Mouse (Mus musculus) heart, postnatal 0 days (tissue): ENCODE results near the gene Snapc4. TPM values are rescaled to one million over a fixed set of nuclear protein-coding genes. Genes with fewer than 3 reads are reported as not detected.
A peak's percentile ranks its signal among the peaks of the same experiment; 100 is the strongest.

Source experiments
- ATAC-seq: fragments of 200-750 bp; cut with Nextera tagmentation; 2 replicates; pipeline ENCODE4 v1.8.0; 2017; ENCODE audit warnings: low read depth, moderate number of reproducible peaks, moderate library complexity; ENCODE audit not compliant: insufficient read depth
- DNase-seq: peaks from one replicate; pipeline ENCODE4 v3.0.0-alpha.2; 2016; ENCODE audit warnings: low spot score
- H3K27ac ChIP-seq: fragments of 300-500 bp; sonication (generic); 2 replicates; pipeline ENCODE4 v1.5.1; 2014; ENCODE audit warnings: low read depth, mild to moderate bottlenecking
- H3K27me3 ChIP-seq: fragments of 300-500 bp; sonication (generic); 2 replicates; pipeline ENCODE4 v1.6.1; 2014; ENCODE audit warnings: low read length, mixed read lengths; ENCODE audit not compliant: control insufficient read depth, insufficient read depth
- H3K36me3 ChIP-seq: fragments of 300-500 bp; sonication (generic); replicated peaks from 2 replicates; pipeline ENCODE4 v1.6.1; 2014; ENCODE audit warnings: low read length, mixed read lengths; ENCODE audit not compliant: control insufficient read depth, insufficient read depth
- H3K4me1 ChIP-seq: fragments of 300-500 bp; sonication (generic); 2 replicates; pipeline ENCODE4 v1.6.1; 2014; ENCODE audit warnings: antibody characterized with exemption; ENCODE audit not compliant: control insufficient read depth, insufficient read depth
- H3K4me2 ChIP-seq: fragments of 300-500 bp; sonication (generic); 2 replicates; pipeline ENCODE4 v1.6.1; 2014; ENCODE audit warnings: low read depth, mild to moderate bottlenecking, low read length, moderate library complexity
- H3K4me3 ChIP-seq: fragments of 300-500 bp; sonication (generic); 2 replicates; pipeline ENCODE4 v1.5.1; 2014; ENCODE audit warnings: low read depth, low read length
- H3K9ac ChIP-seq: fragments of 300-500 bp; sonication (generic); replicated peaks from 2 replicates; pipeline ENCODE4 v1.6.1; 2014; ENCODE audit warnings: low read depth, low read length, mixed read lengths
- H3K9me3 ChIP-seq: fragments of 300-500 bp; sonication (generic); replicated peaks from 2 replicates; pipeline ENCODE4 v1.6.1; 2016; ENCODE audit warnings: low read length; ENCODE audit not compliant: control insufficient read depth
- CTCF ChIP-seq: IDR thresholded peaks from 2 replicates; pipeline ENCODE4 v1.5.1; 2016; ENCODE audit warnings: antibody characterized with exemption, control low read depth, low read depth
- EP300 ChIP-seq: IDR thresholded peaks from 2 replicates; pipeline ENCODE4 v1.6.1; 2016; ENCODE audit warnings: antibody characterized with exemption, low read depth
- WGBS: fragments of 180-500 bp; shearing (Covaris S2); extraction: QIAGEN DNeasy Blood & Tissue Kit; methylation state at CpG from one replicate; pipeline ENCODE4 v1.1.7; 2014; 5-methylcytosine and 5-hydroxymethylcytosine counted together
- polyA plus RNA-seq: library from polyadenylated mRNA; unstranded; fragments of >200 nt; fragmentation: Nextera tagmentation; extraction: Ambion mirVana; gene quantifications from 2 replicates; pipeline ENCODE4 v1.2.1, GENCODE M21; 2015
- total RNA-seq: library from RNA; depleted of rRNA; stranded (reverse); fragments of >200 nt; gene quantifications from 2 replicates; pipeline ENCODE4 v1.2.3, GENCODE M21; 2014; ENCODE audit warnings: low replicate concordance

Snapc4 gene
- total and polyA plus RNA-seq, 2 experiments from 2014 or later, result 8.1 to 9.6 TPM

DNA sequence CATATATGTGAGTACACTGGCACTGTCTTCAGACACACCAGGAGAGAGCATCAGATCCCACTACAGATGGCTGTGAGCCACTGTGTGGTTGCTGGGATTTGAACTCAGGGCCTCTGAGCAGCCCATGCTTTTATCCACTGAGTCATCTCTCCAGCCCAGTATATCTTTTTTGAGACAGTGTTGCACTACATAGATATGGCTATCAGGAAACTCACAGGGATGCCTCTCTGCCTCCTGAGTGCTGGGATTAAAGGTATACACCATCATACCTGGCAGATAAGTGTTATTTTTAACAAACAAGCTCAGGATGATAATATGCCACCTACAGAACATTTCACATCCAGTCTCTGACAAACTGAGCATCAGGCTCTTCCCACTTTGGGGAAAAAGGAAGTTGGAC, 36.6 kb upstream of the Snapc4 start:
- Histone ChIP-seq H3K4me3 (no peak overlapping the region), H3K27ac (no peak overlapping the region), H3K36me3 (peaks cover 95% of the 10 kb centered on the region), H3K27me3 (no peaks in the 10 kb centered on the region), H3K4me2 (no peak overlapping the region), H3K4me1 (no peaks in the 10 kb centered on the region), H3K9ac (no peak overlapping the region), H3K9me3 (no peaks in the 10 kb centered on the region)
- no peak for ATAC-seq
- no peak for DNase-seq
- TF ChIP-seq EP300 (no peak), CTCF (no peak)

DNA sequence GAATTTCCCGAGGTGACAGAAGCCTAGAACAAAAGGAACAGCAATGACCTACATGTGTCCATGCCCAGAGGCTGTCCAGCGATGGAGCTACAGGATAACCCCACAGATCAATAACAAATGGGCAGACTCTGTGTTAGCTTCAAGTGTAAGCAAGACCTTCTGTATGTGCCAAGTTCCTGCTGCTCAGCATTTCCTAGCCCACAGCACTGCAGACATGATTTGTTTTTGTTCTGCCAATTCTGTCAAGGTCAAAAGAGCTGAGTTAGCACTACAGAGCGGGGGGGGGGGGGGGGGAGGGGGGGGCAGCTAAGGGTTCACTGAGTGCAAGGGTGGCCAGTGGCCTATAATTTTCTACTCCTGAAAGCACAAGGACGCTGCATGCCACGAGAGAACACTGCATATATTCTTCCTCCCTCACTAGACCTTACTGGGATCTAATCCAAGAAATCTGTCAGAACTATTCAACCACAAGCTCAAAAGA, 30.5 kb upstream of the Snapc4 start:
- Histone ChIP-seq H3K4me1 (peaks cover 22% of the 10 kb centered on the region), H3K36me3 (peaks cover 55% of the 10 kb centered on the region), H3K4me2 (no peak overlapping the region), H3K9ac (0 out of 2 replicates have a peak overlapping the region, but pooled peaks have one; percentile 22), H3K9me3 (no peaks in the 10 kb centered on the region), H3K27ac (peak overlapping the region; percentile 52), H3K4me3 (no peak overlapping the region), H3K27me3 (no peaks in the 10 kb centered on the region)
- TF ChIP-seq CTCF (no peak), EP300 (no peak)
- WGBS, result 45% methylated on average over 4 of the region's 5 CpGs
- DNase-seq (no peak), ATAC-seq (no peak)

GRCm38 (mm10) chr2:26410091-26410490, 29.6 kb upstream of the Snapc4 start:
- Histone ChIP-seq H3K36me3 (peaks cover 46% of the 10 kb centered on the region), H3K9me3 (no peaks in the 10 kb centered on the region), H3K27me3 (no peaks in the 10 kb centered on the region), H3K9ac (no peak overlapping the region), H3K27ac (no peak overlapping the region), H3K4me2 (no peak overlapping the region), H3K4me1 (peaks cover 22% of the 10 kb centered on the region), H3K4me3 (no peak overlapping the region)
- TF ChIP-seq EP300 (no peak), CTCF (no peak)
- no peak for ATAC-seq
- WGBS, result 69% methylated on average over 5 of the region's 5 CpGs
- DNase-seq, result no peak

DNA sequence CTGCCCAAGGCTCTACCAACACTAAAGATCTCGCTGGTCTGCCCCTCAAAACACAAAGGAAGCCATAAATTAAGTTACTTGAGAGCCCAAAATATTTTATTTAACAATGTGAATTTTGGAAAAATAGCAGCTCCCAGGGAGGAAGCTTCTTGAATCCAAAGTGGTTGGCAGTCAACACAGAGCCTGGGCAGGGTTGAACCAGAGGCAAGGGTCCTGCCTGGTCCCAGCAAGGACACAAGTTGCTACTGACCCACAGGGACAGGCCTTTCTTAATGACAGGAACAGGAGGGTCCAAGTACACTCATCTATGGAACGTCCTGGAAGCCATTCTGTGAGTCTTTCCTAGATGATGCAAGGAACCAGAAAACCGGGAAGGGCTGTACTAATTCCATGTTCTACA, 28.9 kb upstream of the Snapc4 start:
- peak overlapping the region; percentile 71 for H3K4me3 ChIP-seq
- ATAC-seq (no peak), DNase-seq (no peak)
- H3K9me3 ChIP-seq, result no peaks in the 10 kb centered on the region
- H3K9ac ChIP-seq, result 0 out of 2 replicates have a peak overlapping the region, but pooled peaks have one; percentile 83
- H3K27ac ChIP-seq, result no peak overlapping the region
- peaks cover 22% of the 10 kb centered on the region for H3K4me1 ChIP-seq
- TF ChIP-seq CTCF (no peak), EP300 (no peak)
- WGBS, result 60% methylated on average over 3 of the region's 3 CpGs
- no peaks in the 10 kb centered on the region for H3K27me3 ChIP-seq
- H3K4me2 ChIP-seq, result peak overlapping the region; percentile 80
- H3K36me3 ChIP-seq, result peaks cover 40% of the 10 kb centered on the region

GRCm38 (mm10) chr2:26408515-26409356, 28.3 kb upstream of the Snapc4 start, which contains the start of gene Inpp5e:
Gene Inpp5e, minus strand, starts transcription at chr2:26409203.
- H3K4me1 ChIP-seq, result peaks cover 22% of the 10 kb centered on the region
- no peaks in the 10 kb centered on the region for H3K9me3 ChIP-seq
- H3K27me3 ChIP-seq, result no peaks in the 10 kb centered on the region
- H3K36me3 ChIP-seq, result peaks cover 34% of the 10 kb centered on the region
- WGBS, result under 1% methylated on average over 49 of the region's 57 CpGs
- H3K27ac ChIP-seq, result peak within 1 kb of the TSS; percentile 69
- peak; percentile 96 for TF ChIP-seq CTCF
- TF ChIP-seq EP300, result peak; percentile 88
- peak within 1 kb of the TSS; percentile 80 for H3K4me2 ChIP-seq
- DNase-seq (peak; percentile 90), ATAC-seq (peak; percentile 93)
- peak within 1 kb of the TSS; percentile 83 for H3K9ac ChIP-seq
- H3K4me3 ChIP-seq, result peak within 1 kb of the TSS; percentile 71
